Mouse (Mus musculus) G1E (cell line): ENCODE measurements at regions not wholly inside any gene's neighbourhood (a gene's known extent, or its start where the extent isn't known, plus 50 kb on each side); places are given as distances from the start of the nearest gene placed in this dataset.
A peak's percentile ranks its signal among the peaks of the same experiment; 100 is the strongest.

Experiments
- ATAC-seq: 2 replicates; pipeline ENCODE4 v1.8.0; 2016; ENCODE audit warnings: mild to moderate bottlenecking; ENCODE audit not compliant: insufficient number of reproducible peaks, poor library complexity, low FRiP score, severe bottlenecking; ENCODE audit errors: extremely low read depth
- DNase-seq: peaks from one replicate; pipeline ENCODE4 v3.0.0; 2012; ENCODE audit warnings: low spot score
- H3K27me3 ChIP-seq: 2 replicates; pipeline ENCODE4 v1.6.1; 2012; ENCODE audit warnings: mild to moderate bottlenecking, low read length, inconsistent platforms; ENCODE audit not compliant: insufficient read depth
- H3K36me3 ChIP-seq: replicated peaks from 2 replicates; pipeline ENCODE3; 2012; ENCODE audit warnings: mild to moderate bottlenecking, inconsistent platforms
- H3K4me1 ChIP-seq: 2 replicates; pipeline ENCODE4 v1.6.1; 2012; ENCODE audit warnings: low read depth, low read length, inconsistent platforms, mixed read lengths; ENCODE audit not compliant: insufficient read depth
- H3K4me3 ChIP-seq: 2 replicates; pipeline ENCODE4 v1.5.1; 2012; ENCODE audit warnings: low read depth, mild to moderate bottlenecking, inconsistent platforms, low read length, moderate library complexity, mixed read lengths
- H3K9me3 ChIP-seq: replicated peaks from 2 replicates; pipeline ENCODE4 v1.6.1; 2012; ENCODE audit warnings: inconsistent platforms
- CTCF ChIP-seq: IDR thresholded peaks from 2 replicates; pipeline ENCODE4 v1.5.1; 2012; ENCODE audit warnings: low read depth, low read length, inconsistent platforms, mixed read lengths
- GATA1 ChIP-seq: IDR thresholded peaks from 2 replicates; pipeline ENCODE4 v1.6.1; 2012; ENCODE audit warnings: borderline replicate concordance, low read length, inconsistent platforms, mixed read lengths
- GATA2 ChIP-seq: IDR thresholded peaks from 2 replicates; pipeline ENCODE4 v1.6.1; 2012; ENCODE audit warnings: low read depth, low read length, inconsistent platforms, borderline replicate concordance
- POLR2AphosphoS5 ChIP-seq: IDR thresholded peaks from 2 replicates; pipeline ENCODE4 v1.6.1; 2012; ENCODE audit warnings: low read depth, low read length, inconsistent platforms; ENCODE audit not compliant: insufficient replicate concordance
- TAL1 ChIP-seq: conservative IDR thresholded peaks from 2 replicates; pipeline ENCODE4 v1.6.1; 2012; ENCODE audit warnings: low read depth, low read length, inconsistent platforms, mixed read lengths

DNA sequence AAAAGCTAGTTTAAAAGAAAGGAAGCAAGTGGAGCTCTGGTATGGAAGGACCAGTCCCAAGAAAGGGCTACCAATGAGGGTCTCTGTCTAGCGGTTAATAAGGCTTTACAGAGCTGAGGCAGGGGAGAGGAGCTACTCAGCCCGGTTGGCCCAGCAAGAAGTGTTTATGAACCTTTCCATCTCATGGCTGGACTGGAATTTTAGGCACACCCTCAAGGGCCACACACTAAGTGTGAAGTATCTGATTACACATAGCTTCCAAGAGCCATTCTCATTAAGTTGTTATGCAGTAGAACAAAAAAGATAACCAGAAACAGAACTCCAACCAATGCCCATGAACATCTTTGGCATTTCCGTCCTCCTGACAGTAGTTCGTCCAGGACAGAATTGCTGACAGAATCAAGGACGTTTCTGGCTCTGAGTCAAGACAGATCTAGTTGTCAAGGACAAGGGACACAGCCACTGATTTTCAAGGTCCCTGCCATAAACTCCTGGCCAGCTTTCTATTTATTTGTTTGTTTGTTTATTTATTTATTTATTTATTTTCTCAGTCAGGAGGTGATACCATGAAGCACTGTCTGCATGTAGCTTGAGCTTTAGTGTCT lies 195.1 kb upstream of the Klf7 start:
- ATAC-seq (no peak), DNase-seq (no peak)
- H3K27me3 ChIP-seq: peaks cover 4% of the 10 kb centered on the region
- H3K4me3 ChIP-seq: no peak overlapping the region
- H3K9me3 ChIP-seq: no peaks in the 10 kb centered on the region
- no peaks in the 10 kb centered on the region for H3K36me3 ChIP-seq
- no peaks in the 10 kb centered on the region for H3K4me1 ChIP-seq
- TF ChIP-seq CTCF: no peak
- no peak for TF ChIP-seq GATA1
- TF ChIP-seq TAL1: no peak
- TF ChIP-seq GATA2: no peak
- TF ChIP-seq POLR2AphosphoS5: no peak

DNA sequence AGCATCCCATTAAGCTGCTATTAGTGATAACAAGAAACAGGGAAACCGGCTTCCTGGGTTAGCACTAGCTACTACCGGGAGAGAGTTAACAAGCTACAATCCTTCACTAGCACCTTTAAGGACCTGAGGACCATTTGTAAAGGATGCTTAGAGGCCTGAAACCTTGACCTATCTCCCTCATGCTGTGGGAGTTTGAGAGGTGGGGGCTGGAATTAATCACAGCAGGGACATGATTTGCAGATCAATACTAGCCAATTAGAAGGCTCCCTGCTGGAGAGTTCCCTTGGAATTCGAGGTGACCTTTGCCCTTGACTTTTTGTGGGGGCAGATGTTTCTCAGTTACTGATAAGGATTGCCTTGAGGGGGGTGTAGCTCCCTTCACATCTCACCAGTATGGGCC lies 189.3 kb upstream of the Klf7 start:
- DNase-seq (no peak), ATAC-seq (no peak)
- no peak for TF ChIP-seq GATA1
- TF ChIP-seq GATA2: no peak
- peak; percentile 1; the same call in 1 of the 2 replicates for TF ChIP-seq CTCF
- TF ChIP-seq POLR2AphosphoS5: no peak
- TF ChIP-seq TAL1: no peak
- no peaks in the 10 kb centered on the region for H3K9me3 ChIP-seq
- H3K4me3 ChIP-seq: no peak overlapping the region
- no peaks in the 10 kb centered on the region for H3K27me3 ChIP-seq
- no peaks in the 10 kb centered on the region for H3K4me1 ChIP-seq
- H3K36me3 ChIP-seq: no peaks in the 10 kb centered on the region

DNA sequence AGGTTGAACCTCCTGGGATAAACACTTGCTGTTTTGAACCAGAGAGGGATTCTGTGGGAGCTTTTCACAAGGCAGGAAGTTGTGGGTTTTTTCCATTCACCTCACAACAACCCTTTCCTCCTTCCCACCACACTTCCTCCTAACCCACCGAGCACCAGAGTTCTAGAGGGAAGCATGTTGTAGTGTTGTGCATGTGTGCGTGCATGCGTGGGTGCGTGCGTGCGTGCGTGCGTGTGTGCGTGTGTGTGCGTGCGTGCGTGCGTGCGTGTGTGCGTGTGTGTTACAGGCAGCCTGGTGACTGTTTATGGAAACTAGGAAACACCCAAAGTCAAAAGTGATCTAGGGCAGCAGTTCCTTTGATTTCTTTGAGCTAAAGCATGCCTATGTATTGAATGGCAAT lies 186.5 kb upstream of the Klf7 start:
- TF ChIP-seq CTCF (no peak), POLR2AphosphoS5 (no peak), TAL1 (no peak), GATA2 (no peak), GATA1 (no peak)
- no peak overlapping the region for H3K4me3 ChIP-seq
- H3K9me3 ChIP-seq: no peaks in the 10 kb centered on the region
- peaks cover 2% of the 10 kb centered on the region; the same call in 1 of the 2 replicates for H3K27me3 ChIP-seq
- H3K4me1 ChIP-seq: no peaks in the 10 kb centered on the region
- H3K36me3 ChIP-seq: no peaks in the 10 kb centered on the region
- no peak for DNase-seq
- ATAC-seq: no peak

DNA sequence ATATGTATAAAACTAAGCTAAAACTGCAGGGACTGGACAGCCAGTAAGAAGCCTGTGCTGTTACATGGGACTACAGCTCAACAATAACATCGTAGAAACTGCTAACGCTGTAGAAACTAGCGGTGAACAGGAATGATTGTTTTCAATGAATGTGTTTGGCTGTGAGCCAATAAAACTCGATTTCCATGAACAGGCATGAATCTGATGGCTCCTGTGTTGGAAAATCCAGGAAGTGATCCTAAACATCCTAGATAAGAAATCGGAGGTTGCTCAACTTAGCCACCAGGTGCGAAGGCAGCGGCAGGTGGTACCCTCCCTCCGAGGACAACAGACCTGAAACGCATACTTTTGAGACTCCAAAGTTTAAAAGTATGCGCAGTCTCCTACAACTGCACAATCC lies 186.0 kb upstream of the Klf7 start:
- H3K4me1 ChIP-seq: no peaks in the 10 kb centered on the region
- ATAC-seq (no peak), DNase-seq (no peak)
- no peaks in the 10 kb centered on the region for H3K36me3 ChIP-seq
- H3K4me3 ChIP-seq: no peak overlapping the region
- no peak for TF ChIP-seq CTCF
- TF ChIP-seq POLR2AphosphoS5: no peak
- no peak for TF ChIP-seq GATA1
- no peak for TF ChIP-seq TAL1
- TF ChIP-seq GATA2: no peak
- peaks cover 2% of the 10 kb centered on the region; the same call in 1 of the 2 replicates for H3K27me3 ChIP-seq
- no peaks in the 10 kb centered on the region for H3K9me3 ChIP-seq

DNA sequence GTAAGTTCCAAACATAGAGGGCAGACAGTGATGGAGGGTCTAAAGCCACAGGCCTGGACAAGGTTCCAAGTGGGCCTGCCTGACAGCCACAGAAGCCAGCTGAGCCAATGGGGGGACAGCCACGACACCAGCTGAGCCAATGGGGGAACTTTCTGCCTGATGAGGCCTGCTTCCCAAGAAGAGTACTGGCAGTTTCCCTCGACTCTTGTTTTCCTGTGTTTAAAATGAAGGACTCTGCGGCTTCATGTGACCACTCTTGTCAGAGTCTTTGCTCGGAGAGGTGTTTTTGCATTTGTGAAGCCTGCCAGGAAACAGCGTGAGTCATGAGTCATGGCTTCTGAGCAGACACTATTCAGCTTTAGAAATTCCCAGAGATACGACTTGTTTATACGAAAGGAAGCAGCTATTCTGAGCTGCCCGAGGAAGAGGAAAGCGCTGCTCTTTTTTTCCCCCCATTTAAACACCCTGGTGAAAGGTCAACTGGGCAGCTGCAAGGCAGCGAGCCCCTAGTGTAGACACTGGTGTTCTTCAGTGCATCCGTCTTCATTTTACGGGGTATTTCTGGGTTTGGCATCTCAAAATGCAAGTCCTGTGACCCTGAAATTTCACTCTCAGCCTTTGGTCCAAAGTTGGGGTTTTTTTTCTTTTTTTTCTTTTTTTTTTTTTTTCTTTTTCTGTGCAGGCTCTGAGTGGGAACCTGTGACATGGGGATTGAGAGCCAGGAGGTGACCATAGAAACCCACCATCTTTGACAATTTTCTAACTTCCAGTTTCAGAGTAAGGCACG lies 183.5 kb upstream of the Klf7 start:
- DNase-seq: no peak
- H3K4me3 ChIP-seq: no peak overlapping the region
- no peak for TF ChIP-seq GATA1
- TF ChIP-seq POLR2AphosphoS5: no peak
- no peak for TF ChIP-seq GATA2
- TF ChIP-seq TAL1: no peak
- no peak for TF ChIP-seq CTCF

DNA sequence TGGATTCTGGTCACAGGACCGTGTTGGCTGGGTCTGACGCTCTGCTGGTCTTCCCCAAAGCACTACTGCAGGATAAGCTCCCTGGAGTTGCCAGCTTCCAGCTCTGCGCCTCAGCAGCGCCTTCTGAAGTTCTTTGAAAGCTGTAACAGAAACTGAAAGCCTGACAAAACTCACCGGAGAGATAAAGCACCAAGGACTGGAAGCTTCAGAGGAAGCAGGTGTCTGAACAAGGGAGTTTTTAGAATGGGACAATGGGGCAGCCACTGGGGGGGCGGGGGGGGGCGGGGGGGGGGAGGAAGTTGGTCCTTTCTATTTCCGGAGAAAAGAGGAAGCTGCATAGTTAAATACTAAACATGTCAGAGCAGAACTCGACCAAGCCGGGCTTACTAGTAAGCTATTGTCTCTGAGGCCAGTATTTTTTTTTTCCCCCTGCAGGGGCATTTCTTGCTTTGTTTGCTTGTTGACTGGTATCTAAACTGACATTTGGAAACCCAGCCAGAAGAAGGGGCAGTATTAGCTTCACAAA lies 180.8 kb upstream of the Klf7 start:
- no peak overlapping the region for H3K4me3 ChIP-seq
- no peaks in the 10 kb centered on the region for H3K36me3 ChIP-seq
- ATAC-seq: peak; percentile 22
- no peak for DNase-seq
- H3K9me3 ChIP-seq: no peaks in the 10 kb centered on the region
- TF ChIP-seq TAL1 (no peak), POLR2AphosphoS5 (no peak), CTCF (no peak), GATA1 (no peak)
- peaks cover 3% of the 10 kb centered on the region; the same call in 1 of the 2 replicates for H3K4me1 ChIP-seq
- H3K27me3 ChIP-seq: peaks cover 2% of the 10 kb centered on the region; the same call in 1 of the 2 replicates

More for the DNA sequence above, 183.5 kb upstream of the Klf7 start:
- H3K36me3 ChIP-seq: no peaks in the 10 kb centered on the region
- ATAC-seq: no peak
- peaks cover 3% of the 10 kb centered on the region; the same call in 1 of the 2 replicates for H3K4me1 ChIP-seq
- peaks cover 2% of the 10 kb centered on the region; the same call in 1 of the 2 replicates for H3K27me3 ChIP-seq
- no peaks in the 10 kb centered on the region for H3K9me3 ChIP-seq
